Mouse (Mus musculus) large intestine, adult 2 months (tissue): Measurements from ENCODE around the gene Maml3. TPM values are rescaled to one million over a fixed set of nuclear protein-coding genes. Genes with fewer than 3 reads are reported as not detected.

ENCODE experiments used
- DNase-seq: peaks from one replicate; pipeline ENCODE4 v3.0.0-alpha.2; 2012; ENCODE audit warnings: low read depth, low spot score
- WGBS: fragments of 180-500 bp; shearing (Covaris S2); methylation state at CpG from one replicate; pipeline ENCODE4 v1.1.7; 2018; 5-methylcytosine and 5-hydroxymethylcytosine counted together
- polyA plus RNA-seq: library from polyadenylated mRNA; depleted of rRNA; stranded (reverse); fragments of >200 nt; gene quantifications from 2 replicates; pipeline ENCODE4 v1.2.3, GENCODE M21; 2012

Gene Maml3
- polyA plus RNA-seq, 1 experiment = 1.8 TPM

DNA sequence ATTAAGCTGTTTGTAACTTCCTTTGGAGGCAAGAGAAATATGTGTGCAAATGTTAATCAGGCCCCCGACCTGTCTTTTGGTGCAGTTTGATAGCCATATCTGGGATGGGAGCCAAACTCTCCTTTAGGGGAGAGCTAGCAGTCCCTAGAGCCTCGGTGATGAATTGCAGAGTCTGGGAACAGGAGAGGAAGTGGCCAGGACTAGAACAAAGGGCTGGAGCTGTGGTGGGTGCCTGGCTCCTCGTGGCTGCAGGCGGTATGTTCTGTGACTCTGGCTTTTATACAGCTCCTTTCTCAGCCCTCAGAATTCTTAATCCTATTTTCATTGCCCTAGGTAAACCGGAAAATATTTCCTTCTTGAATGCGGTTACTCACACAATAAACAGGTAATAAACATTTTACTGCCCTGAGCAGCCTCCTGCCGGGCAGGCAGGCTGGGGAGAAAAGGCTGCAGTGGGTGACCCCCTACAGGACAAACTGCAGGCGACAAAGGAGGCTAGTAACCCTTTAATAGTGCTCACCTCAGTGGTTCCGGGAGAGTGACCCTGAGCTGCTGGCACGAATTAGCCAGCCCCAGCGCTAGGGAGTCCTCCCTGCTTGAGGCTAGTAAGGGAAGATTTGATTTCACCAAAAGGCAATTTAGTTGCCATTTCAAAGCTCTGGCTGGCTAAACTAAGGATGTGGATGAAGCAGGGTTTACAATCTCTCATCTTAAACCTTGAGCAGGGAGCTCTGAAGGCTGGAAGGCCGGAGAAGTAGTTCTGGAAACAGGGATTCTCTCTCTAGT is 365.6 kb downstream of the Maml3 start:
- WGBS = 18% methylated on average over 12 of the region's 12 CpGs
- peak; percentile 44 for DNase-seq

DNA sequence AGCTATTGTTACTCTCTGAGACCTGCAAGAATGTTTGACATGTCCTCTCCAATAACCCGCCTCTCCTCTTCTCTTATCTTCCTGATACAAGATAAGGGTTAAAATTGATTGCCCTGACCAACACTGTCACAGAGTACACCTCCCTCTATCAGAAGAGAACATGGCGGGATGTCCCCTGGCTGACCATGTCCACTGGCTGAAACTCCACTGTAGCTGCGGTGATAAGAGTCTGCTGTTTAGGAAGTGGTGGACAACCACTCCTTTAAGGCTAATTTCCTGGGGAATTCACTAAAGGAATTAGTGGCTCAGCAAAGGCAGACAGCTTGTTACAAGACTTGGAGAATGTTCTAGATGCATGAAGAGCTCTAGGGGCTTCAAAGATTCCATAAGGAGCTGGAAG is 371.2 kb downstream of the Maml3 start:
- no peak for DNase-seq
- WGBS = 88% methylated on average over 3 of the region's 3 CpGs

- 92% methylated on average over 16 of the region's 16 CpGs for WGBS
Measured at GRCm38 (mm10) chr3:51731949-51732636, 372.8 kb downstream of the Maml3 start.

GRCm38 (mm10) chr3:51730662-51731061 is 374.2 kb downstream of the Maml3 start:
- no peak for DNase-seq
- 87% methylated on average over 7 of the region's 7 CpGs for WGBS

More at GRCm38 (mm10) chr3:51731949-51732636, 372.8 kb downstream of the Maml3 start:
- no peak for DNase-seq

GRCm38 (mm10) chr3:51729109-51729918 is 375.6 kb downstream of the Maml3 start:
- DNase-seq = no peak
- WGBS = 92% methylated on average over 14 of the region's 14 CpGs

- no peak for DNase-seq
Measured at GRCm38 (mm10) chr3:51728456-51728855, 376.4 kb downstream of the Maml3 start.

DNA sequence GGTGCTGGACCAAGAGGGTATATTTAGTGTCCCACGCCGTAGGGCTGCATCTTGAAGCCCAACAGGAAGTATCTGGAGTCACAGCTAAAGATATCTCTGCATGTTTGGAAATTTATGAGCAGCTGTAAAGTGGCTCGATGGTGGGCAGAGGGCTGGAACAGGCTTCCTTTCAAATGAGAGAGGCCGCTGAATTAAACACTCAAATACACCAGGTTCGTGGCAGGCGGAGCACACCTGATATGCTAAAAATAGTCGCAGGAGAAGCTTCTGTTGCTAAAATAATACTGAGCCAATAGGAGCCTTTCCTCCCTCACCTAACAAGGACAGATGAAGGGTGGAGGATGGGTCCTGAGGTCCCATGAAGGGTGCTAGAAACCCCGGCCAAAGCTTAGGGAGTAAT is 376.9 kb downstream of the Maml3 start:
- WGBS = 20% methylated on average over 8 of the region's 8 CpGs
- DNase-seq = no peak

More at GRCm38 (mm10) chr3:51728456-51728855, 376.4 kb downstream of the Maml3 start:
- WGBS = 54% methylated on average over 12 of the region's 12 CpGs

GRCm38 (mm10) chr3:51727487-51727886 is 377.4 kb downstream of the Maml3 start:
- WGBS = 55% methylated on average over 3 of the region's 3 CpGs
- DNase-seq = no peak

- WGBS = 85% methylated on average over 6 of the region's 6 CpGs
- DNase-seq = no peak
Measured at GRCm38 (mm10) chr3:51726257-51726656, 378.6 kb downstream of the Maml3 start.

GRCm38 (mm10) chr3:51719982-51720381 is 384.9 kb downstream of the Maml3 start:
- 37% methylated on average over 1 of the region's 1 CpGs for WGBS
- DNase-seq = no peak

GRCm38 (mm10) chr3:51719373-51719772 is 385.5 kb downstream of the Maml3 start:
- no peak for DNase-seq

DNA sequence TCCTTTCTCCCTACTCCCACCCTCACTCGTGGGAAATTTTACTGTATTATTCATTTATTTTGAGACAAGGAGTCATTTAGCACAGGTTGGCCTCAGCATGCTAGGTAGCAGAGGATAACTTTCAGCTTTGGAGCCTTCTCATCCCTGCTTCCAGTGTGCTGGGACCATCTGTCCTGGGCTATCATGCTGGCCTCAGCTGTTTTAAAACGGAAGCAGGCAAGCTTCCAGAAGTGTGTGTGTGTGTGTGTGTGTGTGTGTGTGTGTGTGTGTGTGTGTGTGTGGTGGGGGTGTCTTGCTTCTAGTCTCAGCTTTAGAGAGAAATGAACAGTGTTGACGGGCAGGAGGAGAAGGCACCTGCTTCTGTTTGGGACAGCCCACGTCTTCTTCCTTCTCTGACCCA is 387.0 kb downstream of the Maml3 start:
- WGBS = 51% methylated on average over 4 of the region's 4 CpGs
- DNase-seq = no peak

More at GRCm38 (mm10) chr3:51719373-51719772, 385.5 kb downstream of the Maml3 start:
- 68% methylated on average over 3 of the region's 3 CpGs for WGBS

- no peak for DNase-seq
- 21% methylated on average over 3 of the region's 3 CpGs for WGBS
Measured at GRCm38 (mm10) chr3:51717455-51717854, 387.4 kb downstream of the Maml3 start.

GRCm38 (mm10) chr3:51714469-51714868 is 390.4 kb downstream of the Maml3 start:
- DNase-seq = no peak
- 75% methylated on average over 5 of the region's 5 CpGs for WGBS

DNA sequence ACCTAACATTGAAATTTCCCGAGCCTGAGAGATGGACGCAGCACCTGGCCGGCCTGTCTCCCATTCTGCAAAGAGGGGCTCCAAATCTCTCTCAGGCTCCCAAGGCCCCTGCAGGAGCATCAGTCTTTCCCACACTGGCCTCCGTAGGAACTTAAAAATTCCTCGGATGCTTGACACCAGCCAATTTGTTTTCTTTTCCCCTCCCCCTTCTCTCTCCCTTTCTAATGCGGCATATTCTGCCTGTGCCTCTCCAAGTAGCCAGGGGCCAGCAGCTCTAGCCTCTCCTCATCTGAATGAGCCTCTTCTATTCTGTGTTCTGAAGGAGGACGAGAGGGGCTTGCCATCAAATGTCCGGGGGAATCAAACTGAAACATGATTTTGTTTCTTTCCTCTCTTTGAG is 391.6 kb downstream of the Maml3 start:
- 74% methylated on average over 8 of the region's 8 CpGs for WGBS

GRCm38 (mm10) chr3:51712382-51712781 is 392.5 kb downstream of the Maml3 start:
- WGBS = 43% methylated on average over 3 of the region's 3 CpGs
- no peak for DNase-seq

More for the DNA sequence above, 391.6 kb downstream of the Maml3 start:
- no peak for DNase-seq

DNA sequence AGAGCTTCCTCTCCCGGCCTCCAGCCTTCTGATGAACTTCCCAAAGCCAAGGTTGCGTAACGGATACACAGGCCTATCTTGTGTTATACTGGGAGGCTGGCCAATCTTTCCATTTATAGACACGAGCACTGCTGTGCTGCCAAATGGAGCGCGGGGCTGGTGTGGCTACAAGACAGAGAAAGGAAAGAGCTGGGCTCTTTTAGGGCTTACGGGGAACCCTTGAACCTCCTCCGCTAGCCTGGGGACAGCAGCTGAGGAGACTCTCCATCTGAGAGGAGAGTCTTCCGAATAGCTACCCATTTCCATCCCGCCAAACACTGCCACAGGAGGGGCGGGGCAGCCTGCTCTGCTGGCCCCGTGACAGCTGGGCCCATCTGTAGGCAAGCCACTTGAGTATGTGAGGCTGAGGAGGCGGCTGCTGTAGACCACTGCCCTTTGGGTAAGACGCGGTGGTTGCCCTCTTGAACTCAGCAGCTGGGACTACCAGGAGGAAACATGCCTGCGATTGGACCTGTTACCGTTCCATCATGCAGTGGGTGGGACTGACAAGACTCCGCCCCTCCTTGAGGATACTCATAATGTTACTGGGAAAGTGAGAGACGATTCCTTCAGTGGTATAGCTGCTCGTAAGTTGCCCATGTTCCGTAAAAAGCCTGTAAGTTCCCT is 396.0 kb downstream of the Maml3 start:
- WGBS = 11% methylated on average over 21 of the region's 21 CpGs
- peak; percentile 66 for DNase-seq

DNA sequence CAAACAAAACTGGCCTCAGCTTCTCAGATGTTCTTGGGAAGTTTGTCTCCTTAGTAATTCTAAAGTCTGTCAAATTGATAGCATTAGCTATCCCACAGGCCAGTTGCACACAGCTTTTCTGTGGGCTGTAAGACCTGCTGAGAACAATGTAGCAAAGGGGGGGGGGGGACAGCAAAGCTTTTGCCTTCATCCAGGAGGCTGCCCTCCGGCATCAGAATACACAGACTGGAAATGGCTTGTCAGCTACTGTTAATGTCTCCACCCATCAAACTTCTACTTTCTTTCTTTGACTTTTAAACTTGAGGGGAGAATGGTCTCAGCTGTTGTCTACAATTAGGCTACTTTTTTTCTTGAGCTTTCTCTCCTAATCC is 396.5 kb downstream of the Maml3 start:
- no peak for DNase-seq
- 50% methylated on average over 1 of the region's 1 CpGs for WGBS

DNA sequence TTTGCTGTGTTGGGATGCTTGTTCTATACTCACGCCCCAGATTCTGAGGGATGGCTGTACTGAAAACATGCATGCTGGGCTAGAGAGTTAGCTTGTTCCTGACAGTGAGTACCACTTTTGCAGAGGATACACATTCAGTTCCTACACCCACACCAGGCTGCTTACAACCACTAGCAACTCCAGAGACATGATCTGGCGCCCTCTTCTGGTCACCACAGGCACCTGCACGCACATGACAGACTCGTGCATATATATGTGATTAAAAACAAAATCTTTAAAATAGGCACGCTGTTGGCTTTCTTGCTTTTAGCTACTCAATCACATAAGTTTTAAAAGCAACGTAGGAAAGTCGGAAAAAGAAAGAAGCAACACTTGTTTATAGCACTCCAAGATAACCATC is 399.7 kb downstream of the Maml3 start:
- no peak for DNase-seq
- WGBS = 90% methylated on average over 7 of the region's 7 CpGs

DNA sequence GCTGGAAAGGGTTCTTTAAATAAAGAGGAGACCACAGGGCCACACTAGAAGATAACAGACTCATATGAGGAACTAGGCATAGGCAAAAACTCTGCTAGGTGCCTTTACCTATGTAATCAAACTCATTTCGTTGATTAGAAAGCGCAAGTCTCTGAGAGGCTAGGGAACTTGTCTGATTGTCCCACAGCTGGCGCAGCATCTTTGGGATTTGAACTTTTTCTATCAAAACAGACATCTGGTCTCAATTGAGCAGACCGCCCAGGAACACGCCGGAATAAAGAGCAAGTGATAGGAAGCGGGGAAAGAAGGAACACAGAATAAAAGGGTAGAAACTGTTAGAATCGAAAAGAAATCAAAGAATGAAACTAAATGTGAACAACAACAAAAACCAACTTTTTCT is 401.4 kb downstream of the Maml3 start:
- DNase-seq = no peak
- 93% methylated on average over 8 of the region's 8 CpGs for WGBS
